ENCODE assay signal across 21 mouse cellular contexts in genomic region chr16:20820939-20821338, GRCm38 (mm10).
DNase-seq lines count a peak whose midpoint lies in the region; ATAC-seq and TF ChIP-seq lines count a peak whose summit lies in the region.
"Had no signal": no experiment of that assay in that cellular context is flagged by ENCODE, and none has a peak within 500 bp of the region (broad histone marks: within the 10 kb centered on the region; RNA-seq: fewer than 3 reads in every experiment).

No protein-coding gene starts in this region.

- H3K36me3 ChIP-seq in intestine, postnatal 0 days (ENCODE audit: control insufficient read depth, insufficient read depth) = no peaks in the 10 kb centered on the region
- no peaks in the 10 kb centered on the region for H3K36me3 ChIP-seq in intestine, embryonic 16.5 days (ENCODE audit: control insufficient read depth, insufficient read depth, low read length)
- no peaks in the 10 kb centered on the region for H3K36me3 ChIP-seq in CH12.LX (replicated peaks in 1 of 2; ENCODE audit: control insufficient read depth in 1 of 2, insufficient read depth in 1 of 2, low read length in 1 of 2)
- H3K36me3 ChIP-seq: embryonic facial prominence, embryonic 10.5 days; limb, embryonic 15.5 days; midbrain, embryonic 12.5 days had no signal

- H3K4me2 ChIP-seq in intestine, postnatal 0 days (replicated peaks; ENCODE audit: low read depth) = no peak overlapping the region
- no peak overlapping the region for H3K4me2 ChIP-seq in intestine, embryonic 16.5 days (ENCODE audit: low read depth, low read length)
- H3K4me2 ChIP-seq in CH12.LX (ENCODE audit: insufficient read depth, low read depth, poor library complexity, severe bottlenecking) = no peak overlapping the region
- H3K4me2 ChIP-seq: hindbrain, embryonic 14.5 days; limb, embryonic 15.5 days; midbrain, embryonic 12.5 days had no signal

- in situ Hi-C loops in CH12.LX (cut with MboI; ENCODE audit: low pct_ligation_motif_present, low pct_unique_long_range_greater_than_20kb, low sequenced_read_pairs) = no loop called here

- no peaks in the 10 kb centered on the region for H3K79me2 ChIP-seq in CH12.LX (replicated peaks; ENCODE audit: control insufficient read depth, extremely low read depth, insufficient read depth, poor library complexity, severe bottlenecking)

- no peak overlapping the region for H3K4me3 ChIP-seq in intestine, postnatal 0 days (ENCODE audit: low read depth, low read length)
- no peak overlapping the region for H3K4me3 ChIP-seq in intestine, embryonic 16.5 days (ENCODE audit: low read length)
- no peak overlapping the region for H3K4me3 ChIP-seq in left cerebral cortex, adult 2 months
- H3K4me3 ChIP-seq in CH12.LX (replicated peaks in 1 of 3; ENCODE audit: low read depth in 2 of 3, low read length in 2 of 3, poor library complexity in 1 of 3) = no peak overlapping the region
- H3K4me3 ChIP-seq: embryonic facial prominence, embryonic 10.5 days; limb, embryonic 15.5 days; midbrain, embryonic 12.5 days had no signal

- no peak for TF ChIP-seq EP300 in CH12.LX (IDR thresholded peaks at IDR 0.05; ENCODE audit: low read length)

- H3K27ac ChIP-seq in intestine, postnatal 0 days (ENCODE audit: low read depth, low read length) = no peak overlapping the region
- no peak overlapping the region for H3K27ac ChIP-seq in intestine, embryonic 16.5 days (ENCODE audit: low read length)
- peak overlapping the region; percentile 2; the same call in 1 of the 2 replicates for H3K27ac ChIP-seq in left cerebral cortex, adult 2 months
- H3K27ac ChIP-seq in CH12.LX (ENCODE audit: insufficient read depth, low read depth) = no peak overlapping the region
- H3K27ac ChIP-seq: embryonic facial prominence, embryonic 10.5 days; hindbrain, embryonic 14.5 days; limb, embryonic 15.5 days; midbrain, embryonic 12.5 days had no signal

- TF ChIP-seq CTCF in intestine, postnatal 0 days (IDR thresholded peaks at IDR 0.05; ENCODE audit: low read depth) = peak; percentile 40; the same call in 1 of the 2 replicates
- TF ChIP-seq CTCF in left cerebral cortex, adult 2 months (IDR thresholded peaks at IDR 0.05) = peak; percentile 51
- peak in 1 of 2 experiments; percentile 55; a peak in 2 of 4 replicates for TF ChIP-seq CTCF in CH12.LX (conservative IDR thresholded peaks at IDR 0.05 in 1 of 2, IDR thresholded peaks at IDR 0.05 in 1 of 2; ENCODE audit: low read depth in 2 of 2, low read length in 2 of 2)

- no peak overlapping the region for H3K9ac ChIP-seq in intestine, postnatal 0 days (ENCODE audit: low read depth, low read length)
- no peak overlapping the region for H3K9ac ChIP-seq in intestine, embryonic 16.5 days (ENCODE audit: low read depth, low read length)
- H3K9ac ChIP-seq in CH12.LX (ENCODE audit: insufficient read depth, low read depth) = no peak overlapping the region
- H3K9ac ChIP-seq: hindbrain, embryonic 14.5 days; limb, embryonic 15.5 days; midbrain, embryonic 12.5 days had no signal

- TF ChIP-seq POLR2A in CH12.LX (IDR thresholded peaks at IDR 0.05; ENCODE audit: low read depth, low read length) = no peak

- no peak for DNase-seq in left cerebral cortex, adult 2 months (ENCODE audit: extremely low spot score in 1 of 2, low spot score in 2 of 2)
- no peak for DNase-seq in left cerebral cortex, adult 8-10 months (ENCODE audit: low spot score in 2 of 2)
- DNase-seq in CH12.LX (ENCODE audit: extremely low read depth) = no peak
- DNase-seq in brain, adult 2 months (ENCODE audit: low read depth, low spot score) = peak; percentile 38
- DNase-seq in gastrocnemius, adult 8-10 months (ENCODE audit: low spot score in 2 of 2) = no peak
- DNase-seq: adrenal gland, postnatal 14 days; B cell, adult 2 months; cerebellum, adult 9-11 months; gastrocnemius, postnatal 36 days; heart, postnatal 36 days; kidney, postnatal 25 days; left cerebral cortex, postnatal 4 days; lung, adult 18-20 months; thymus, postnatal 14 days had no signal

- dilution Hi-C loops in CH12.LX (cut with MboI; ENCODE audit: extremely low pct_ligation_motif_present, extremely low pct_unique_long_range_greater_than_20kb, low sequenced_read_pairs) = no loop called here

- no peaks in the 10 kb centered on the region for H3K4me1 ChIP-seq in intestine, postnatal 0 days (replicated peaks; ENCODE audit: control insufficient read depth, insufficient read depth, low read length)
- 0 out of 2 replicates have a peak, but pooled peaks cover 6% of the 10 kb centered on the region for H3K4me1 ChIP-seq in intestine, embryonic 16.5 days (ENCODE audit: control insufficient read depth, insufficient read depth, low read length)
- H3K4me1 ChIP-seq in CH12.LX (ENCODE audit: control insufficient read depth in 1 of 2, insufficient read depth in 2 of 2) = peaks cover 3 to 10% of the 10 kb centered on the region in 2 experiments; a peak in 3 of 4 replicates
- H3K4me1 ChIP-seq: midbrain, embryonic 12.5 days had no signal

- H3K9me3 ChIP-seq in intestine, postnatal 0 days (ENCODE audit: control insufficient read depth) = no peaks in the 10 kb centered on the region
- no peaks in the 10 kb centered on the region for H3K9me3 ChIP-seq in intestine, embryonic 16.5 days (ENCODE audit: control insufficient read depth, low read length)
- H3K9me3 ChIP-seq in CH12.LX (replicated peaks; ENCODE audit: low read length) = peaks cover 5% of the 10 kb centered on the region
- H3K9me3 ChIP-seq: embryonic facial prominence, embryonic 10.5 days; limb, embryonic 15.5 days; midbrain, embryonic 12.5 days had no signal

- intact Hi-C loops in left cerebral cortex, adult 2 months (cut with DNase I) = loop anchor here (2.0 kb wide), 1 partner anchor 76 kb away; no protein-coding TSS in a partner anchor

- H3K27me3 ChIP-seq in intestine, postnatal 0 days (replicated peaks; ENCODE audit: control insufficient read depth, insufficient read depth, low read length) = no peaks in the 10 kb centered on the region
- H3K27me3 ChIP-seq in intestine, embryonic 16.5 days (replicated peaks; ENCODE audit: control insufficient read depth, insufficient read depth, low read length) = no peaks in the 10 kb centered on the region
- H3K27me3 ChIP-seq in CH12.LX (replicated peaks) = no peaks in the 10 kb centered on the region
- H3K27me3 ChIP-seq: limb, embryonic 15.5 days; midbrain, embryonic 12.5 days had no signal

- ATAC-seq in intestine, postnatal 0 days = no peak
- no peak for ATAC-seq in intestine, embryonic 16.5 days
- ATAC-seq: forebrain, embryonic 16.5 days had no signal

- peak; percentile 44 for TF ChIP-seq RAD21 in CH12.LX (IDR thresholded peaks at IDR 0.05; ENCODE audit: low read depth, low read length)

TF ChIP-seq in CH12.LX, 34 proteins besides CTCF, POLR2A, EP300 and RAD21:
- TF ChIP-seq ZNF384 (IDR thresholded peaks at IDR 0.05; ENCODE audit: low read depth, low read length) (no peak), SMC3 (IDR thresholded peaks at IDR 0.05; ENCODE audit: low read depth, low read length) (peak; percentile 43)
